Mouse (Mus musculus) gastrocnemius, postnatal 10 days (tissue): ENCODE results near the gene Ccdc157. TPM values are rescaled to one million over a fixed set of nuclear protein-coding genes. Genes with fewer than 3 reads are reported as not detected.
A peak's percentile ranks its signal among the peaks of the same experiment; 100 is the strongest.

ENCODE experiments used
- DNase-seq: peaks from one replicate; pipeline ENCODE4 v3.0.0; 2021; ENCODE audit warnings: mixed read lengths
- total RNA-seq, 2 experiments: library from RNA; stranded (reverse); gene quantifications; 2 replicates each; pipeline ENCODE4 v1.2.3; 2021

The Ccdc157 gene
- total RNA-seq, 2 experiments from 2014 or later: 5.9 to 8.8 TPM

- no peak for DNase-seq
Measured at GRCm38 (mm10) chr11:4183511-4183910, 23.4 kb upstream of the Ccdc157 start.

- no peak for DNase-seq
Measured at GRCm38 (mm10) chr11:4182061-4182460, 22.0 kb upstream of the Ccdc157 start.

- no peak for DNase-seq
Measured at GRCm38 (mm10) chr11:4177716-4178115, 17.6 kb upstream of the Ccdc157 start.

- peak; percentile 70 for DNase-seq
Measured at GRCm38 (mm10) chr11:4174586-4174985, 14.5 kb upstream of the Ccdc157 start.

- no peak for DNase-seq
Measured at GRCm38 (mm10) chr11:4166467-4167090, 6.5 kb upstream of the Ccdc157 start.

GRCm38 (mm10) chr11:4164701-4165100, 4.6 kb upstream of the Ccdc157 start:
- no peak for DNase-seq

GRCm38 (mm10) chr11:4160758-4161480, 826 bp upstream of the Ccdc157 start:
- DNase-seq: no peak

- no peak for DNase-seq
Measured at GRCm38 (mm10) chr11:4158676-4159075, 1.4 kb downstream of the Ccdc157 start.

GRCm38 (mm10) chr11:4155641-4156040, 4.5 kb downstream of the Ccdc157 start:
- no peak for DNase-seq

- no peak for DNase-seq
Measured at GRCm38 (mm10) chr11:4153694-4154093, 6.4 kb downstream of the Ccdc157 start.

GRCm38 (mm10) chr11:4149886-4150285, 10.2 kb downstream of the Ccdc157 start:
- DNase-seq: no peak

GRCm38 (mm10) chr11:4148536-4149156, 11.4 kb downstream of the Ccdc157 start:
- no peak for DNase-seq

- DNase-seq: no peak
Measured at GRCm38 (mm10) chr11:4148120-4148519, 12.0 kb downstream of the Ccdc157 start.

GRCm38 (mm10) chr11:4147098-4147497, 13.0 kb downstream of the Ccdc157 start:
- peak; percentile 37 for DNase-seq

GRCm38 (mm10) chr11:4146381-4146780, 13.7 kb downstream of the Ccdc157 start:
- DNase-seq: peak; percentile 31

GRCm38 (mm10) chr11:4143281-4144062, 16.6 kb downstream of the Ccdc157 start:
- DNase-seq: no peak

- DNase-seq: no peak
Measured at GRCm38 (mm10) chr11:4142352-4142751, 17.7 kb downstream of the Ccdc157 start.

- DNase-seq: no peak
Measured at GRCm38 (mm10) chr11:4141505-4141904, 18.6 kb downstream of the Ccdc157 start.

GRCm38 (mm10) chr11:4138964-4139363, 21.1 kb downstream of the Ccdc157 start:
- DNase-seq: no peak

- DNase-seq: peak; percentile 96
Measured at GRCm38 (mm10) chr11:4134986-4135935, 24.8 kb downstream of the Ccdc157 start, which contains the start of gene Rnf215. Rnf215 (plus strand) TSS chr11:4135202.

- DNase-seq: no peak
Measured at GRCm38 (mm10) chr11:4134400-4134799, 25.7 kb downstream of the Ccdc157 start.
